Mouse (Mus musculus) heart, embryonic 10.5 days (tissue): Measurements from ENCODE around the gene Mmp14. TPM values are rescaled to one million over a fixed set of nuclear protein-coding genes. Genes with fewer than 3 reads are reported as not detected.

Experiments used
- DNase-seq: peaks from one replicate; pipeline ENCODE4 v3.0.0-alpha.2; 2017; ENCODE audit warnings: low spot score
- H3K27ac ChIP-seq: fragments of 300-500 bp; sonication (generic); 2 replicates; pipeline ENCODE4 v1.5.1; 2016; ENCODE audit warnings: mild to moderate bottlenecking
- H3K27me3 ChIP-seq: fragments of 300-500 bp; sonication (generic); 2 replicates; pipeline ENCODE4 v1.6.1; 2016; ENCODE audit warnings: mild to moderate bottlenecking; ENCODE audit not compliant: poor library complexity, insufficient read depth, severe bottlenecking
- H3K36me3 ChIP-seq: fragments of 300-500 bp; sonication (generic); 2 replicates; pipeline ENCODE4 v1.6.1; 2016; ENCODE audit warnings: mild to moderate bottlenecking, moderate library complexity
- H3K4me1 ChIP-seq: fragments of 300-500 bp; sonication (generic); 2 replicates; pipeline ENCODE4 v1.6.1; 2016; ENCODE audit warnings: mild to moderate bottlenecking
- H3K4me3 ChIP-seq: fragments of 300-500 bp; sonication (generic); 2 replicates; pipeline ENCODE4 v1.5.1; 2016; ENCODE audit warnings: mild to moderate bottlenecking, moderate library complexity
- H3K9me3 ChIP-seq: fragments of 300-500 bp; sonication (generic); 2 replicates; pipeline ENCODE4 v1.6.1; 2016; ENCODE audit warnings: mild to moderate bottlenecking, moderate library complexity
- WGBS: fragments of 180-500 bp; shearing (Covaris S2); methylation state at CpG from one replicate; pipeline ENCODE4 v1.1.7; 2016; 5-methylcytosine and 5-hydroxymethylcytosine counted together
- polyA plus RNA-seq: library from polyadenylated mRNA; unstranded; fragments of >200 nt; fragmentation: Nextera tagmentation; extraction: Ambion mirVana; gene quantifications from 2 replicates; pipeline ENCODE4 v1.2.1, GENCODE M21; 2016

The Mmp14 gene
- polyA plus RNA-seq, 1 experiment from 2014 or later: 108 TPM

- H3K4me3 ChIP-seq: no peak overlapping the region
- peaks cover 28% of the 10 kb centered on the region for H3K4me1 ChIP-seq
- H3K27ac ChIP-seq: no peak overlapping the region
- WGBS: 26% methylated on average over 3 of the region's 3 CpGs
- H3K27me3 ChIP-seq: no peaks in the 10 kb centered on the region
- no peaks in the 10 kb centered on the region for H3K9me3 ChIP-seq
- H3K36me3 ChIP-seq: peaks cover 13% of the 10 kb centered on the region
- DNase-seq: no peak
Observed at GRCm38 (mm10) chr14:54445476-54445875, 14.1 kb downstream of the Mmp14 start.

GRCm38 (mm10) chr14:54453566-54453965, 22.2 kb downstream of the Mmp14 start:
- Histone ChIP-seq H3K9me3 (no peaks in the 10 kb centered on the region), H3K4me1 (peaks cover 5% of the 10 kb centered on the region; the same call in 1 of the 2 replicates), H3K36me3 (no peaks in the 10 kb centered on the region), H3K27ac (no peak overlapping the region), H3K27me3 (peaks cover 9% of the 10 kb centered on the region; the same call in 1 of the 2 replicates), H3K4me3 (no peak overlapping the region)
- DNase-seq: no peak
- 84% methylated on average over 9 of the region's 9 CpGs for WGBS

- Histone ChIP-seq H3K27ac (no peak overlapping the region), H3K4me1 (no peaks in the 10 kb centered on the region), H3K27me3 (peaks cover 9% of the 10 kb centered on the region; the same call in 1 of the 2 replicates), H3K4me3 (no peak overlapping the region), H3K36me3 (no peaks in the 10 kb centered on the region), H3K9me3 (no peaks in the 10 kb centered on the region)
- 72% methylated on average over 11 of the region's 11 CpGs for WGBS
- DNase-seq: no peak
Observed at GRCm38 (mm10) chr14:54454669-54455528, 23.5 kb downstream of the Mmp14 start.

- Histone ChIP-seq H3K36me3 (no peaks in the 10 kb centered on the region), H3K4me3 (no peak overlapping the region), H3K27me3 (no peaks in the 10 kb centered on the region), H3K9me3 (no peaks in the 10 kb centered on the region), H3K4me1 (no peaks in the 10 kb centered on the region), H3K27ac (no peak overlapping the region)
- WGBS: 75% methylated on average over 14 of the region's 14 CpGs
- DNase-seq: no peak
Observed at GRCm38 (mm10) chr14:54457907-54458569, 26.6 kb downstream of the Mmp14 start.

GRCm38 (mm10) chr14:54462146-54462545, 30.7 kb downstream of the Mmp14 start:
- no peak for DNase-seq
- Histone ChIP-seq H3K4me1 (peaks cover 17% of the 10 kb centered on the region), H3K36me3 (peaks cover 12% of the 10 kb centered on the region; the same call in 1 of the 2 replicates), H3K4me3 (no peak overlapping the region), H3K9me3 (no peaks in the 10 kb centered on the region), H3K27ac (no peak overlapping the region), H3K27me3 (no peaks in the 10 kb centered on the region)
- WGBS: 80% methylated on average over 4 of the region's 4 CpGs

GRCm38 (mm10) chr14:54463108-54463958, 31.9 kb downstream of the Mmp14 start:
- peaks cover 24% of the 10 kb centered on the region for H3K36me3 ChIP-seq
- H3K4me3 ChIP-seq: peak overlapping the region; percentile 80
- 17% methylated on average over 12 of the region's 12 CpGs for WGBS
- H3K27ac ChIP-seq: peak overlapping the region; percentile 93
- H3K27me3 ChIP-seq: no peaks in the 10 kb centered on the region
- no peaks in the 10 kb centered on the region for H3K9me3 ChIP-seq
- peaks cover 21% of the 10 kb centered on the region for H3K4me1 ChIP-seq
- no peak for DNase-seq

- Histone ChIP-seq H3K4me1 (peaks cover 21% of the 10 kb centered on the region), H3K4me3 (peak within 1 kb of the TSS; percentile 80), H3K9me3 (no peaks in the 10 kb centered on the region), H3K36me3 (peaks cover 30% of the 10 kb centered on the region), H3K27me3 (no peaks in the 10 kb centered on the region), H3K27ac (peak within 1 kb of the TSS; percentile 93)
- WGBS: under 1% methylated on average over 35 of the region's 35 CpGs
- peak; percentile 95 for DNase-seq
Observed at GRCm38 (mm10) chr14:54463959-54464292, 32.5 kb downstream of the Mmp14 start, which contains the start of gene Lrp10. Gene Lrp10 (plus strand): TSS chr14:54464137.

- peaks cover 21% of the 10 kb centered on the region for H3K4me1 ChIP-seq
- no peaks in the 10 kb centered on the region for H3K9me3 ChIP-seq
- 1% methylated on average over 57 of the region's 57 CpGs for WGBS
- no peaks in the 10 kb centered on the region for H3K27me3 ChIP-seq
- peaks cover 35% of the 10 kb centered on the region for H3K36me3 ChIP-seq
- peak overlapping the region; percentile 93 for H3K27ac ChIP-seq
- H3K4me3 ChIP-seq: peak overlapping the region; percentile 80
- peak; percentile 87 for DNase-seq
Observed at GRCm38 (mm10) chr14:54464293-54465005, 33.0 kb downstream of the Mmp14 start.

- Histone ChIP-seq H3K36me3 (peaks cover 48% of the 10 kb centered on the region), H3K4me1 (peaks cover 24% of the 10 kb centered on the region), H3K27me3 (0 out of 2 replicates have a peak, but pooled peaks cover 4% of the 10 kb centered on the region), H3K9me3 (no peaks in the 10 kb centered on the region), H3K4me3 (no peak overlapping the region), H3K27ac (no peak overlapping the region)
- no peak for DNase-seq
- WGBS: 85% methylated on average over 2 of the region's 2 CpGs
Observed at GRCm38 (mm10) chr14:54471467-54471866, 40.1 kb downstream of the Mmp14 start.

- no peak overlapping the region for H3K27ac ChIP-seq
- peaks cover 40% of the 10 kb centered on the region for H3K36me3 ChIP-seq
- no peaks in the 10 kb centered on the region for H3K9me3 ChIP-seq
- WGBS: 69% methylated on average over 5 of the region's 5 CpGs
- no peak overlapping the region for H3K4me3 ChIP-seq
- H3K4me1 ChIP-seq: peaks cover 32% of the 10 kb centered on the region
- no peak for DNase-seq
- H3K27me3 ChIP-seq: peaks cover 13% of the 10 kb centered on the region
Observed at GRCm38 (mm10) chr14:54472671-54473070, 41.3 kb downstream of the Mmp14 start.

GRCm38 (mm10) chr14:54474744-54475143, 43.3 kb downstream of the Mmp14 start:
- no peaks in the 10 kb centered on the region for H3K9me3 ChIP-seq
- WGBS: 61% methylated on average over 5 of the region's 5 CpGs
- H3K27me3 ChIP-seq: peaks cover 34% of the 10 kb centered on the region
- no peak overlapping the region for H3K4me3 ChIP-seq
- H3K36me3 ChIP-seq: peaks cover 19% of the 10 kb centered on the region
- H3K4me1 ChIP-seq: peaks cover 37% of the 10 kb centered on the region
- DNase-seq: no peak
- H3K27ac ChIP-seq: no peak overlapping the region
